Mouse (Mus musculus) forebrain, embryonic 14.5 days (tissue): Measurements from ENCODE around the gene Ndufb10. TPM values are rescaled to one million over a fixed set of nuclear protein-coding genes. Genes with fewer than 3 reads are reported as not detected.

Experiments used
- ATAC-seq: fragments of 200-750 bp; cut with Nextera tagmentation; 2 replicates; pipeline ENCODE4 v1.8.0; 2017; ENCODE audit warnings: mild to moderate bottlenecking, moderate library complexity
- DNase-seq: peaks from one replicate; pipeline ENCODE4 v3.0.0-alpha.2; 2015; ENCODE audit warnings: low spot score
- H3K27ac ChIP-seq: fragments of 300-500 bp; sonication (generic); 2 replicates; pipeline ENCODE4 v1.5.1; 2014; ENCODE audit warnings: low read depth, mild to moderate bottlenecking, control low read depth, low read length, moderate library complexity
- H3K27me3 ChIP-seq: fragments of 300-500 bp; sonication (generic); replicated peaks from 2 replicates; pipeline ENCODE4 v1.6.1; 2014; ENCODE audit warnings: low read length, control low read depth, mixed read lengths; ENCODE audit not compliant: control insufficient read depth, insufficient read depth
- H3K36me3 ChIP-seq: fragments of 300-500 bp; sonication (generic); 2 replicates; pipeline ENCODE4 v1.6.1; 2014; ENCODE audit warnings: low read length, control low read depth; ENCODE audit not compliant: control insufficient read depth, insufficient read depth
- H3K4me1 ChIP-seq: fragments of 300-500 bp; sonication (generic); 2 replicates; pipeline ENCODE4 v1.6.1; 2014; ENCODE audit warnings: antibody characterized with exemption, low read length, control low read depth; ENCODE audit not compliant: control insufficient read depth, insufficient read depth
- H3K4me2 ChIP-seq: fragments of 300-500 bp; sonication (generic); 2 replicates; pipeline ENCODE4 v1.6.1; 2014; ENCODE audit warnings: mild to moderate bottlenecking, control low read depth, low read length
- H3K4me3 ChIP-seq: fragments of 300-500 bp; sonication (generic); 2 replicates; pipeline ENCODE4 v1.5.1; 2014; ENCODE audit warnings: low read depth, low read length, control low read depth
- H3K9ac ChIP-seq: fragments of 300-500 bp; sonication (generic); 2 replicates; pipeline ENCODE4 v1.6.1; 2014; ENCODE audit warnings: mild to moderate bottlenecking, low read length, control low read depth, moderate library complexity
- H3K9me3 ChIP-seq: fragments of 300-500 bp; sonication (generic); replicated peaks from 2 replicates; pipeline ENCODE4 v1.6.1; 2016; ENCODE audit warnings: low read length, control low read depth, mixed read lengths; ENCODE audit not compliant: control insufficient read depth
- WGBS: fragments of 180-500 bp; shearing (Covaris S2); extraction: QIAGEN DNeasy Blood & Tissue Kit; methylation state at CpG from one replicate; pipeline ENCODE4 v1.1.7; 2014; 5-methylcytosine and 5-hydroxymethylcytosine counted together
- polyA plus RNA-seq: library from polyadenylated mRNA; unstranded; fragments of >200 nt; fragmentation: Nextera tagmentation; extraction: Ambion mirVana; gene quantifications from 2 replicates; pipeline ENCODE4 v1.2.1, GENCODE M21; 2014

Gene Ndufb10
- polyA plus RNA-seq, 1 experiment from 2014 or later: 312 TPM

DNA sequence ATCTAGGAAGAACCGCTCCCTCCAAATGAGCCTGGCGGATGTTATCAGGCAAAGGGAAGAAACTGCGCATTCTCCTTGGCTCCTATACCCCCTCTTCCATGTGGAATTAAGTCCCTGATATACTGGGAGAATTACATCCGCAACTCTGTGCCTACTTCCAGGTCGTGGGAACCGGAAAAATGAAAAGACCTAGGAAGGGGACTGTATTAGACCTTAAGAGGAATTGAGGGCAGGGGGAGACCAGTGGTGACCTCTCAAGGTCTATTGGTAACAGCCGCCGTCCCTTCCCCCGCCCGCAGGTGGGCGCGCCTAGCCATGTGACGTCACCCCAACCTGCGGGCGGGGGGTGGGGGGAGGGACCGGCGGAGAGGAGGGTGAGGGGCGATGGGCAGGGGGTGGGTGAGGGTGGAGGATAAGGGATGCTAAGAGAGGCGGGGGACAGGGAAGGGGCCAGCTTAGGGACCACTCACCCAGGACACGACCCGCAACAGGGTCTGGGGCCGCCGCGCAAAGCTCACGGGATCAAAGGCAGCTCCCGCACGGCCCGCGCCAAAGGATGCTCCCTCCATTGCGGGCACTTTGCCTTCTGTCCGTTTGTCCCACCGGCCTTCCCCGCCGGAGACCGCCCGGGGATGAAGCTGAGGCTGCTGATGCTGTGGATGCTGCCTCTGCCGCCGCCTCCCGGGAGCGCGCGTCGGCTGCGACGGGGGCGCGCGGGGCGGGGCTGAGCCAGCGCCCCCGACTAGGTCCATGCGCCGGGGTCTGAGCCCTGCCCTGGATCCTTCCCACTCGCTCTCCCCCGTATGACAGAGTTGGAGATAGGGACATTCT, 34.8 kb downstream of the Ndufb10 start, which contains the start of gene Syngr3:
Gene Syngr3, minus strand, starts transcription at position 705 of the 831 bp plus-strand sequence.
- H3K9ac ChIP-seq: peak within 1 kb of the TSS; percentile 94
- H3K27ac ChIP-seq: peak within 1 kb of the TSS; percentile 77
- H3K4me2 ChIP-seq: peak within 1 kb of the TSS; percentile 76
- no peaks in the 10 kb centered on the region for H3K9me3 ChIP-seq
- H3K36me3 ChIP-seq: peaks cover 7% of the 10 kb centered on the region; the same call in 1 of the 2 replicates
- WGBS: under 1% methylated on average over 35 of the region's 55 CpGs
- peak; percentile 68 for ATAC-seq
- DNase-seq: peak; percentile 51
- H3K27me3 ChIP-seq: peaks cover 19% of the 10 kb centered on the region
- H3K4me3 ChIP-seq: peak within 1 kb of the TSS; percentile 77
- H3K4me1 ChIP-seq: peaks cover 3% of the 10 kb centered on the region

- Histone ChIP-seq H3K27ac (no peak overlapping the region), H3K9ac (peak overlapping the region; percentile 35), H3K4me2 (peak overlapping the region; percentile 48), H3K36me3 (peaks cover 2% of the 10 kb centered on the region; the same call in 1 of the 2 replicates), H3K27me3 (peaks cover 19% of the 10 kb centered on the region), H3K4me1 (peaks cover 3% of the 10 kb centered on the region), H3K4me3 (peak overlapping the region; percentile 25), H3K9me3 (no peaks in the 10 kb centered on the region)
- 19% methylated on average over 23 of the region's 23 CpGs for WGBS
- DNase-seq (no peak), ATAC-seq (no peak)
These were observed 36.7 kb downstream of the Ndufb10 start for GRCm38 (mm10) chr17:24687599-24687998.

GRCm38 (mm10) chr17:24687146-24687595, 37.1 kb downstream of the Ndufb10 start:
- Histone ChIP-seq H3K9me3 (no peaks in the 10 kb centered on the region), H3K4me3 (peak overlapping the region; percentile 25), H3K27me3 (peaks cover 19% of the 10 kb centered on the region), H3K36me3 (peaks cover 5% of the 10 kb centered on the region), H3K4me2 (peak overlapping the region; percentile 48), H3K27ac (no peak overlapping the region), H3K9ac (peak overlapping the region; percentile 35), H3K4me1 (peaks cover 3% of the 10 kb centered on the region)
- ATAC-seq: no peak
- under 1% methylated on average over 23 of the region's 25 CpGs for WGBS
- no peak for DNase-seq

- Histone ChIP-seq H3K9me3 (no peaks in the 10 kb centered on the region), H3K27ac (no peak overlapping the region), H3K4me2 (peak overlapping the region; percentile 12; the same call in 1 of the 2 replicates), H3K9ac (no peak overlapping the region), H3K4me3 (peak overlapping the region; percentile 2; the same call in 1 of the 2 replicates), H3K4me1 (peaks cover 3% of the 10 kb centered on the region), H3K36me3 (peaks cover 12% of the 10 kb centered on the region), H3K27me3 (peaks cover 19% of the 10 kb centered on the region)
- DNase-seq (no peak), ATAC-seq (no peak)
- 33% methylated on average over 16 of the region's 16 CpGs for WGBS
These were observed 37.8 kb downstream of the Ndufb10 start for GRCm38 (mm10) chr17:24686514-24686913.

- H3K9ac ChIP-seq: no peak overlapping the region
- no peak overlapping the region for H3K27ac ChIP-seq
- H3K36me3 ChIP-seq: peaks cover 59% of the 10 kb centered on the region
- ATAC-seq (no peak), DNase-seq (no peak)
- WGBS: 92% methylated on average over 24 of the region's 24 CpGs
- no peak overlapping the region for H3K4me3 ChIP-seq
- H3K4me1 ChIP-seq: no peaks in the 10 kb centered on the region
- no peaks in the 10 kb centered on the region for H3K9me3 ChIP-seq
- no peaks in the 10 kb centered on the region for H3K27me3 ChIP-seq
- no peak overlapping the region for H3K4me2 ChIP-seq
These were observed 46.7 kb downstream of the Ndufb10 start for GRCm38 (mm10) chr17:24677500-24678080.

DNA sequence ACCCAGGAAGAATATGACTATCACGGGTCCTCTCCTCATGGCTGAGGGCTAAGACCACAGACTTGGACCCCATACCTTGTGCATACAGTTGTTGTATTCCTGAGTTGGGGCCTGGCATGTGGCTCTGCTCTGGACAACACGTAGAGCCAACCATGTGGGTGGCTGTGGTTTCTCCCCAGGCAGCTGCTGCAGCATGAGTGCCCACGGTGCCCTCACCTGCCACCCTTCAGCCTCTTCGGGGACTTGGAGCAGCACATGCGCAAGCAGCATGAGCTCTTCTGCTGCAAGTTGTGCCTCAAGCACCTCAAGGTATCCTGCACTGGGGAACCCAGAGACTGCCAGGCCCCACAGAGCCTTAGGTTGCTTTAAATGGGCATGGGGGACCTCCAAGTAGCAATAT, 47.4 kb downstream of the Ndufb10 start:
- H3K9ac ChIP-seq: no peak overlapping the region
- H3K27me3 ChIP-seq: no peaks in the 10 kb centered on the region
- H3K27ac ChIP-seq: no peak overlapping the region
- no peak overlapping the region for H3K4me3 ChIP-seq
- H3K4me2 ChIP-seq: no peak overlapping the region
- ATAC-seq (no peak), DNase-seq (no peak)
- no peaks in the 10 kb centered on the region for H3K4me1 ChIP-seq
- H3K36me3 ChIP-seq: peaks cover 53% of the 10 kb centered on the region
- 97% methylated on average over 5 of the region's 5 CpGs for WGBS
- H3K9me3 ChIP-seq: no peaks in the 10 kb centered on the region

GRCm38 (mm10) chr17:24676187-24676586, 48.1 kb downstream of the Ndufb10 start:
- Histone ChIP-seq H3K27ac (no peak overlapping the region), H3K27me3 (no peaks in the 10 kb centered on the region), H3K4me3 (no peak overlapping the region), H3K9me3 (no peaks in the 10 kb centered on the region), H3K4me1 (peaks cover 4% of the 10 kb centered on the region), H3K9ac (no peak overlapping the region), H3K36me3 (peaks cover 46% of the 10 kb centered on the region), H3K4me2 (no peak overlapping the region)
- ATAC-seq: no peak
- peak; percentile 74 for DNase-seq
- WGBS: 56% methylated on average over 2 of the region's 2 CpGs

GRCm38 (mm10) chr17:24674277-24674676, 50.0 kb downstream of the Ndufb10 start:
- Histone ChIP-seq H3K4me2 (no peak overlapping the region), H3K4me1 (peaks cover 14% of the 10 kb centered on the region), H3K4me3 (no peak overlapping the region), H3K9ac (no peak overlapping the region), H3K36me3 (peaks cover 27% of the 10 kb centered on the region), H3K27me3 (no peaks in the 10 kb centered on the region), H3K9me3 (no peaks in the 10 kb centered on the region), H3K27ac (no peak overlapping the region)
- ATAC-seq (no peak), DNase-seq (no peak)
- 80% methylated on average over 7 of the region's 7 CpGs for WGBS

DNA sequence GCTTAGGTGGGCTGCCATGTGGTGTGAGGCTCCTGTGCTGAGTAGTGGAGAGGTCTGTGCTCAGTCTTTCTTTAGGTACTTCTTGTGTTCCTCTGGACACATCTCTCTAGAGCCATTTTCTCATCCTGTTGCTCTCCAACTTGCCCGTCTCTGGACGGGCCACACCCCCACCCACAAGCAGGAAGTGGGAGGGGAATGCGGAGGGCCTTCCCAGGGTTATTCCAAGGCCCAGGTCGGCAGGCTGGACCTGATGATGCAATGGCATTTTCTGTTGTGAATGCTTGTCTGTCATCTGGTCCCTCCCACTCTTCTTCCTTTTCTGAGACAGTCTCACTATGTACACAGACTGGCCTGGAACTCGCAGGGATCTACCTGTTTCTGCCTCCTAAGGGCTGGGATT, 52.1 kb downstream of the Ndufb10 start:
- no peaks in the 10 kb centered on the region for H3K9me3 ChIP-seq
- DNase-seq: no peak
- H3K9ac ChIP-seq: peak overlapping the region; percentile 18; the same call in 1 of the 2 replicates
- peaks cover 6% of the 10 kb centered on the region for H3K36me3 ChIP-seq
- H3K4me2 ChIP-seq: no peak overlapping the region
- peaks cover 18% of the 10 kb centered on the region for H3K4me1 ChIP-seq
- no peak overlapping the region for H3K27ac ChIP-seq
- ATAC-seq: no peak
- H3K4me3 ChIP-seq: no peak overlapping the region
- H3K27me3 ChIP-seq: no peaks in the 10 kb centered on the region
- 38% methylated on average over 5 of the region's 5 CpGs for WGBS
